Comparison of ENCODE assay signal across 18 mouse cellular contexts in the genomic region with DNA sequence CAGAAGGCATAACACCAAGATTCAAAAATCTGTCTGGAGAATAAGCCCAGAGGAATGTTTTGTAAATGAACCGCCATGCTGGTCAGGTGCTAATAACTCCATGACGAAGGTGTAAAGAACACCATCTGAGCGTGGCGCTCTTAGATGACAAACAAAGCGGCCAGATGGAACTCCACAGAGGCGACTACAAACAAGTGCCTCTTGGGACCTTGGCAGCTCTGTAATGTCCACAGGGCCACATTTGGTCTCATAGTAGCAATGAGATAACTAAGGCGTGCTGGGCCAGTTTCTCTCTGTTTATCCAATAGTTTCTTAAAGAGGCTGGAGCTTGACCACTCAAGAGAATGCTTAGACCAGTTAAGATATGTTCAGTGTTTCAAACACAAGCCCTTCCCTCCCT. TPM values are rescaled to one million over a fixed set of nuclear protein-coding genes. Genes with fewer than 3 reads are reported as not detected.
"Had no signal": no experiment of that assay in that cellular context is flagged by ENCODE, and none has a peak within 500 bp of the region (broad histone marks: within the 10 kb centered on the region; RNA-seq: fewer than 3 reads in every experiment).

No protein-coding gene starts in this region.

- H3K4me1 ChIP-seq: intestine, embryonic 15.5 days; limb, embryonic 10.5 days; lung, embryonic 15.5 days; midbrain, embryonic 15.5 days; neural tube, embryonic 12.5 days; stomach, embryonic 15.5 days had no signal

- H3K4me2 ChIP-seq: intestine, embryonic 15.5 days; limb, embryonic 13.5 days; lung, embryonic 15.5 days; midbrain, embryonic 12.5 days; midbrain, embryonic 15.5 days; neural tube, embryonic 12.5 days; neural tube, embryonic 15.5 days; stomach, embryonic 15.5 days had no signal

- H3K27me3 ChIP-seq: intestine, embryonic 15.5 days; limb, embryonic 13.5 days; lung, embryonic 15.5 days; midbrain, embryonic 12.5 days; midbrain, embryonic 15.5 days; neural tube, embryonic 12.5 days; neural tube, embryonic 15.5 days; stomach, embryonic 15.5 days had no signal

- H3K36me3 ChIP-seq: intestine, embryonic 15.5 days; limb, embryonic 10.5 days; lung, embryonic 15.5 days; midbrain, embryonic 12.5 days; midbrain, embryonic 15.5 days; neural tube, embryonic 12.5 days; stomach, embryonic 15.5 days had no signal

- ATAC-seq: intestine, embryonic 15.5 days; midbrain, embryonic 15.5 days had no signal

- H3K4me3 ChIP-seq: intestine, embryonic 15.5 days; layer of hippocampus, adult 2 months; limb, embryonic 10.5 days; limb, embryonic 13.5 days; lung, embryonic 15.5 days; midbrain, embryonic 12.5 days; midbrain, embryonic 15.5 days; neural tube, embryonic 12.5 days; neural tube, embryonic 15.5 days; stomach, embryonic 15.5 days had no signal

- H3K27ac ChIP-seq: intestine, embryonic 15.5 days; limb, embryonic 10.5 days; limb, embryonic 13.5 days; liver, embryonic 14.5 days; lung, embryonic 15.5 days; macrophage; midbrain, embryonic 12.5 days; midbrain, embryonic 15.5 days; neural tube, embryonic 12.5 days; neural tube, embryonic 15.5 days; stomach, embryonic 15.5 days had no signal

- DNase-seq: liver; right cerebral cortex, postnatal 4 days; spleen, adult 18-20 months; thymus, postnatal 25 days had no signal

- H3K9me3 ChIP-seq: intestine, embryonic 15.5 days; limb, embryonic 10.5 days; limb, embryonic 13.5 days; lung, embryonic 15.5 days; midbrain, embryonic 12.5 days; midbrain, embryonic 15.5 days; neural tube, embryonic 12.5 days; neural tube, embryonic 15.5 days; stomach, embryonic 15.5 days had no signal

- H3K9ac ChIP-seq: intestine, embryonic 15.5 days; limb, embryonic 13.5 days; liver, embryonic 14.5 days; liver, postnatal 0 days; lung, embryonic 15.5 days; midbrain, embryonic 12.5 days; midbrain, embryonic 15.5 days; neural tube, embryonic 12.5 days; neural tube, embryonic 15.5 days; stomach, embryonic 15.5 days had no signal

RNA-seq across cellular contexts. Expression of gene Myh7b, which starts 37.0 kb away (rescaled TPM):
- total RNA-seq: megakaryocyte, adult 5-6 weeks had no signal
- polyA plus RNA-seq: macrophage had no signal

RNA-seq across cellular contexts. Expression of gene Ggt7, which starts 56.0 kb away (rescaled TPM):
- total RNA-seq: megakaryocyte, adult 5-6 weeks had no signal
- polyA plus RNA-seq: macrophage had no signal
